Mouse (Mus musculus): ENCODE measurements at regions not wholly inside any gene's neighbourhood (a gene's known extent, or its start where the extent isn't known, plus 50 kb on each side); places are given as distances from the start of the nearest gene placed in this dataset.

GRCm38 (mm10) chr4:4195250-4195649, 117.9 kb upstream of the Sdr16c6 start:
- intact Hi-C loops (cut with DNase I), result no loop called here
- DNase-seq, result no peak

All from heart, postnatal 36 days (tissue).